Mouse (Mus musculus) liver, postnatal 0 days (tissue): Measurements from ENCODE around the gene Rnf11. TPM values are rescaled to one million over a fixed set of nuclear protein-coding genes. Genes with fewer than 3 reads are reported as not detected.

ENCODE experiments used
- ATAC-seq: fragments of 200-750 bp; cut with Nextera tagmentation; 2 replicates; pipeline ENCODE4 v1.8.0; 2017; ENCODE audit warnings: mild to moderate bottlenecking, moderate library complexity
- DNase-seq: peaks from one replicate; pipeline ENCODE4 v3.0.0-alpha.2; 2016
- H3K27ac ChIP-seq: fragments of 300-500 bp; sonication (generic); 2 replicates; pipeline ENCODE4 v1.5.1; 2014; ENCODE audit warnings: antibody characterized with exemption, moderate library complexity, mild to moderate bottlenecking, low read depth
- H3K27me3 ChIP-seq: fragments of 300-500 bp; sonication (generic); 2 replicates; pipeline ENCODE4 v1.6.1; 2014; ENCODE audit warnings: low read length, control low read depth, mixed read lengths; ENCODE audit not compliant: insufficient read depth
- H3K36me3 ChIP-seq: fragments of 300-500 bp; sonication (generic); replicated peaks from 2 replicates; pipeline ENCODE4 v1.6.1; 2014; ENCODE audit warnings: mild to moderate bottlenecking, control low read depth, low read length, moderate library complexity, mixed read lengths; ENCODE audit not compliant: insufficient read depth
- H3K4me1 ChIP-seq: fragments of 300-500 bp; sonication (generic); 2 replicates; pipeline ENCODE4 v1.6.1; 2014; ENCODE audit warnings: antibody characterized with exemption, mild to moderate bottlenecking, control low read depth; ENCODE audit not compliant: insufficient read depth
- H3K4me2 ChIP-seq: fragments of 300-500 bp; sonication (generic); 2 replicates; pipeline ENCODE4 v1.6.1; 2014; ENCODE audit warnings: low read depth, mild to moderate bottlenecking, low read length, moderate library complexity, mixed read lengths
- H3K4me3 ChIP-seq: fragments of 300-500 bp; sonication (generic); 2 replicates; pipeline ENCODE4 v1.5.1; 2014; ENCODE audit warnings: low read depth, low read length
- H3K9ac ChIP-seq: fragments of 300-500 bp; sonication (generic); replicated peaks from 2 replicates; pipeline ENCODE4 v1.6.1; 2014; ENCODE audit warnings: mild to moderate bottlenecking, moderate library complexity
- H3K9me3 ChIP-seq: fragments of 300-500 bp; sonication (generic); 2 replicates; pipeline ENCODE4 v1.6.1; 2016; ENCODE audit warnings: mild to moderate bottlenecking, control low read depth, low read length, mixed read lengths
- CTCF ChIP-seq: sonication (generic); IDR thresholded peaks from 2 replicates; pipeline ENCODE4 v1.5.1; 2016; ENCODE audit warnings: antibody characterized with exemption, low read depth
- EP300 ChIP-seq: IDR thresholded peaks from 2 replicates; pipeline ENCODE4 v1.6.1; 2016; ENCODE audit warnings: antibody characterized with exemption, low read depth, mild to moderate bottlenecking
- WGBS: fragments of 180-500 bp; shearing (Covaris S2); extraction: QIAGEN DNeasy Blood & Tissue Kit; methylation state at CpG from one replicate; pipeline ENCODE4 v1.1.7; 2014; ENCODE audit not compliant: insufficient replicate concordance; 5-methylcytosine and 5-hydroxymethylcytosine counted together
- polyA plus RNA-seq: library from polyadenylated mRNA; unstranded; fragments of >200 nt; fragmentation: Nextera tagmentation; extraction: Ambion mirVana; gene quantifications from 2 replicates; pipeline ENCODE4 v1.2.1, GENCODE M21; 2015

Rnf11 gene
- polyA plus RNA-seq, 1 experiment from 2014 or later, result 34.0 TPM

- Histone ChIP-seq H3K4me3 (no peak overlapping the region), H3K9ac (no peak overlapping the region), H3K27me3 (no peaks in the 10 kb centered on the region), H3K27ac (no peak overlapping the region), H3K36me3 (no peaks in the 10 kb centered on the region), H3K4me2 (no peak overlapping the region), H3K9me3 (no peaks in the 10 kb centered on the region), H3K4me1 (peaks cover 3% of the 10 kb centered on the region; the same call in 1 of the 2 replicates)
- DNase-seq (no peak), ATAC-seq (no peak)
- TF ChIP-seq CTCF (no peak), EP300 (no peak)
- 33% methylated on average over 1 of the region's 1 CpGs for WGBS
Measured at GRCm38 (mm10) chr4:109488812-109489211, 4.3 kb upstream of the Rnf11 start.

DNA sequence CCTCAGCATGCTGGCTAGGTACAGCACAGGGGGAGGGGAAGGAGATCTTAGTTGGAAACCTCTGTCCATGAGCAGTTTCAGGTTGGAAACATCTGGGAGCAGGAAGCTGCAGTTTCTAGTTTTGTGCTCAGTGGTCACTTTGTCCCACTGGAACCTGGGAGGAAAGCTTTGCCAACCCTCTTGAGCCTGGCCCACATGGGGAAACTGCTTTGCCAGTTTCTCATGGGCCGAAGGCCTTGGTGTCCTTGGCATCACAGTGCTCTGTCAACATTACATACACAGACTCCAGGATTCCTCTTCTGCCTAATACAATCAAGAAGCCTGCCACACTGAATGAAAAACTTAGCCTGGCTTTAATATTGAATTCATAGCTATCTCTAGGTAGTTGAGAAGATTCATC, 1.8 kb downstream of the Rnf11 start:
- Histone ChIP-seq H3K9ac (no peak overlapping the region), H3K9me3 (no peaks in the 10 kb centered on the region), H3K4me1 (peaks cover 3% of the 10 kb centered on the region; the same call in 1 of the 2 replicates), H3K4me2 (no peak overlapping the region), H3K36me3 (no peaks in the 10 kb centered on the region), H3K27ac (no peak overlapping the region), H3K4me3 (no peak overlapping the region), H3K27me3 (no peaks in the 10 kb centered on the region)
- no peak for DNase-seq
- 62% methylated on average over 1 of the region's 1 CpGs for WGBS
- ATAC-seq, result no peak
- no peak for TF ChIP-seq CTCF
- no peak for TF ChIP-seq EP300

DNA sequence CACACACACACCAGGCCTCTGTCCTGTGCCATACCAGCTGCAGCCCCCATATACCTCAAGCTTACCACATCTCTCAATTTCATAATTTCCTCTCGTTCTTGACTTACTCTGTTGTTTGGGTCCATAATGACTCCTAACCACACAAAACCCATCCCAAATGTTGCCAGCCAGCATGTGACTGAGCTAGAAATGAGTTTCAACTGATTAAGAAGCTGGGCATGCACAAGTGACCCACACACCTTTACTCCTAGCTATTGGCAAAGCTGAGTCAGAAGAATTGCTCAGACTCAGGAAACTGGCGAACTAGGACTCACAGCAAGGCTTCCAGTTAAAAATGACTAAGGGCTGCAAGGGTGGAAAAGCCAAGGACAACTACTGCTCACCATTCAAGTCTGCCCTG, 3.1 kb downstream of the Rnf11 start:
- no peaks in the 10 kb centered on the region for H3K9me3 ChIP-seq
- H3K9ac ChIP-seq, result no peak overlapping the region
- H3K4me3 ChIP-seq, result no peak overlapping the region
- peaks cover 3% of the 10 kb centered on the region; the same call in 1 of the 2 replicates for H3K4me1 ChIP-seq
- DNase-seq (no peak), ATAC-seq (no peak)
- 58% methylated on average over 2 of the region's 2 CpGs for WGBS
- TF ChIP-seq EP300, result no peak
- H3K27ac ChIP-seq, result no peak overlapping the region
- H3K4me2 ChIP-seq, result no peak overlapping the region
- no peaks in the 10 kb centered on the region for H3K27me3 ChIP-seq
- H3K36me3 ChIP-seq, result no peaks in the 10 kb centered on the region

DNA sequence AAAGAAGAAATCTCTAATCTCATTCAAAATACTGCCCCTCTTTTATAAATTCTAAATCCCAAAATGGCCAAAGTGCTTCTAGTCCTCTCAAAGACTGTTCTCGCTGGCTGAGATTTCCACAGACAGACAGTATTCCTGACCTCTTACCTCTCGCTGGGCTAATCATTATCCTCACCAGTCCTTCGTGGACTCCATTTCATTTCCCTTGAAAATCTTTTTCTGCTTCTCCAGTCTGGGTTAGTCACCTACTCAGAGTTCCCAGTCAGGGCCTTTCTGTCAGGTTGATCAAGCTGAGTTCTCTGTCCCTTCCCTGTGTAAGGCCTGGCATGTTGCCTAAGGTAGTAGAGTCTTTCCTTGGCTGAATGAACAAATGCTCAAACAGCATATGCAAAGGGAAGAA, 7.1 kb downstream of the Rnf11 start:
- Histone ChIP-seq H3K36me3 (no peaks in the 10 kb centered on the region; the same call in 1 of the 2 replicates), H3K4me3 (no peak overlapping the region), H3K27me3 (no peaks in the 10 kb centered on the region), H3K4me2 (no peak overlapping the region), H3K4me1 (peaks cover 10% of the 10 kb centered on the region), H3K27ac (no peak overlapping the region), H3K9ac (no peak overlapping the region), H3K9me3 (no peaks in the 10 kb centered on the region)
- TF ChIP-seq CTCF, result no peak
- no peak for TF ChIP-seq EP300
- 73% methylated on average over 3 of the region's 3 CpGs for WGBS
- ATAC-seq (no peak), DNase-seq (no peak)

DNA sequence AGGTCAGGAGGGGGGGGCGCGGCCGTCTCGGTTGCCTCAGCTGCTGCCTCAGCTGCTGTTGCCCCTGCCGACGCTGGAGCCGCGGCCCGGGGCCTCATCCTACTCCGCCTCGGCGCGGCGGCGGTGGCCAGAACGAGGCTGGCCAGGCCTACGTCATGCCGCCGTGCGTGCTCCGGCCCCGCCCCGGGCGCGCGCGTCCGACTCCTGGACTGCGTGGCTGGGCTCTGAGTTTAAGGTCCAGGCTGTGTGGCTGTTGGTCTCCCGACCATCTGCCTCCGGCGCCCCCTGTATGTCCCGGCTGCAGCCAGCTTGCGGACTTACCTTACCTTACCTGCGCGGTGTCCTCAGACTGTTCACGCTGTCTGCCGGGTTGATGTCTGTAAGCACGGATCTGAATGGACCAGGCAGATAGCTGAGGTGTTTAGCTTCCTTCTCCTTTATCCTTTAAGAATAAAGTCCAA, 7.9 kb downstream of the Rnf11 start:
- under 1% methylated on average over 38 of the region's 39 CpGs for WGBS
- H3K4me1 ChIP-seq, result peaks cover 13% of the 10 kb centered on the region
- H3K4me2 ChIP-seq, result peak overlapping the region; percentile 88
- TF ChIP-seq EP300 (no peak), CTCF (peak; percentile 44)
- H3K9me3 ChIP-seq, result no peaks in the 10 kb centered on the region
- peaks cover 2% of the 10 kb centered on the region for H3K36me3 ChIP-seq
- ATAC-seq (peak; percentile 97), DNase-seq (peak; percentile 93)
- peak overlapping the region; percentile 70 for H3K4me3 ChIP-seq
- peak overlapping the region; percentile 97 for H3K27ac ChIP-seq
- H3K9ac ChIP-seq, result peak overlapping the region; percentile 89
- H3K27me3 ChIP-seq, result no peaks in the 10 kb centered on the region

- under 1% methylated on average over 49 of the region's 68 CpGs for WGBS
- ATAC-seq (peak; percentile 72), DNase-seq (peak; percentile 79)
- peak overlapping the region; percentile 89 for H3K9ac ChIP-seq
- H3K9me3 ChIP-seq, result no peaks in the 10 kb centered on the region
- peak overlapping the region; percentile 70 for H3K4me3 ChIP-seq
- TF ChIP-seq EP300 (no peak), CTCF (no peak)
- H3K4me2 ChIP-seq, result peak overlapping the region; percentile 88
- peaks cover 14% of the 10 kb centered on the region for H3K4me1 ChIP-seq
- H3K27me3 ChIP-seq, result no peaks in the 10 kb centered on the region
- peaks cover 4% of the 10 kb centered on the region for H3K36me3 ChIP-seq
- H3K27ac ChIP-seq, result peak overlapping the region; percentile 97
Measured at GRCm38 (mm10) chr4:109475577-109476553, 8.7 kb downstream of the Rnf11 start.
